Mouse (Mus musculus): Measurements from ENCODE around the gene Olfr1357.
"Not testable (repeated sequence)": the region's sequence is repeated elsewhere in the genome, so short reads cannot be mapped to it uniquely, and the experiment has no call there.

The Olfr1357 gene

DNA sequence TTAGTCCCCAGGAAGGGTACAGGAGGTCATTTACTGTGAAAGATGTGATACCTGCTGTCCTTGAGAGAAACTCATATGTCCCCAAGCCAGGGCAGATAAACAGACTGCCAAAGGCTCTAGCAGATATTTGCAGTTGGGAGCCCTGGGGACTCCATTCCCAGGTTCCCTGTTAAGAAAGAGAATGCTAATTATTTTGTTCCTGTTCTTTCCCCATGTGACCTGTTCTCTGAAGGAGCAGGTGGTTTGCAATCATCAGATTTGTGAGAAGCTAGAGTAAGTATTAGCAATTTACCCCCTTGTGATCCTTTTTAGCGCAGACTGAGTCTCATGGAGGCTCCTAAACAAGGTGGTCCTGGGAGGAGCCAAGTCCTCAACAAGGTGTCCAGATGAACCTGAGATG, at the start of gene Olfr1357:
Gene Olfr1357, minus strand, starts transcription at position 101 of the 400 bp plus-strand sequence.
- no peak for DNase-seq (ENCODE audit: low spot score in 2 of 2)

DNA sequence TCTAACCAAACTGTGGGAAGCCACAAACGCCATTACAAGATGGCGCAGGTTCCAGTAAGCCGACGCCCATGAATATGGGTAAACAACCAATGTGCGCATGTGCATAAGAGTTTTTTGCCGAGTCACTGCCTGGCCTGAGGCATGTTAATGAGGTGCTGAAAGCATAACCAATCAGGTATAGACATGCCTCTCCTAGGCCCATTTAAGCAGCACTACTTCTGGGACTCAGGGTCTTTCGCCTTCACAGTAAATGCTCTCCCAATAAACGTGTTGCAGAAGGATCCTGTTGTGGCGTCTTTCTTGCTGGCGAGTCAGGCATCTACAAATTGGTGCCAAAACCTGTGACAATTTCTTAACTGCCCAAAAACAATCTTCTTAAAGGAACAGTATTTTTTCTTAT, 48.8 kb upstream of the Olfr1357 start:
- DNase-seq (ENCODE audit: low spot score in 2 of 2) = not testable (repeated sequence)

DNA sequence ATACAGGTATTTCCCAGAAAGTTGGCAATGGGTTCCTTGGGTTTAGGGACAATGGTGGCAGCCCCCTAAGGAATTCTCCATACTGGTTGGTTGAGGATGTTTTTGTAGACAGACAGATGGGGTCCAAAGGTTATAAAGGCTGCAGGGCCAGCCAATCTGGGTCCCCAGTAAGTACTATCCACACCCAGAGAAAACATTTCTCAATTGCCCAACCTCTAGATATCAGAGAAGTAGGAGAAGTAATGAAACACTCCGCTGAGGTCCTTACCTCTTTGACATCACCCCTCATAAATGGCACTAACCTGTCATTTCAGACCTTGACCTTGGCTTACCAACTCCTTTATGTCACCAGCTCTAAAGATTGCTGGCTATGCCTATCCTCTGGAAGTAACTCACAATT, 46.7 kb upstream of the Olfr1357 start:
- DNase-seq (ENCODE audit: low spot score in 2 of 2) = no peak

DNA sequence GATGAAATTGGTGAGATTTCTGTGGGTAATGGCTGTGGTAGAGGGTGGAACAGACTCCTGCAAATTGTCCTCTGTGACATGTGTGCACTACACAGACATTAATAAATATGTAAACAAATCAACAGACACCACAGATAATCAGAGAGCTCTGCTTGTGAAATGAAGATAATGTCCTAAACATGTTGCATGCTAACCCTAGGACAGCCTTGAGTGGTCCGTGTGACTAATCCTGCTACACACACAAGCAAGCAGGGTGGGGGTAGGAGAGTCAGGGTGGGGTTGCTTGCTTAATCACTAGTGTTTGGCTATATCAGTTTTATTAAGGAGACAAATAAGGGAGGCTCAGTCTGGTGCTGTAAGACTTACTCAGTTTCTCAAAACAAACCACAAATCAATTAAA, 43.3 kb upstream of the Olfr1357 start:
- DNase-seq (ENCODE audit: low spot score in 2 of 2) = no peak

DNA sequence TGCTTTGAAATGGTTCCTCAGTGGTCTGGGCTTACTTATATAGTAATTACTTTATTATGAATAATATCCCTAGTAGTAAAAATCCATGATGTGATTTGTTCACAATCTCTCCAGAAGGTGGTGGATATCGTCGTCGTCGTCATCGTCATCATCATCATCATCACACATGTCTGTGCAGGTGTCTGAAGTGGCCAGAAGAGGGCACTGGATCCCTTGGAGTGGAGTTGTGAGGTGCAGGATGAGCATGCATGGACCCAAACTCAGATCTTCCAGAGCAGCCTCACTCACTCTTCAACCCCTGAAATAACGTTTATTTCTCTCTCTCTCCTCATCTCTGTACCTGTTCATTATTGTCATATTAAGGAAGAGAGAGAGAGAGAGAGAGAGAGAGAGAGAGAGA, 14.4 kb upstream of the Olfr1357 start:
- DNase-seq (ENCODE audit: low spot score in 2 of 2) = no peak

DNA sequence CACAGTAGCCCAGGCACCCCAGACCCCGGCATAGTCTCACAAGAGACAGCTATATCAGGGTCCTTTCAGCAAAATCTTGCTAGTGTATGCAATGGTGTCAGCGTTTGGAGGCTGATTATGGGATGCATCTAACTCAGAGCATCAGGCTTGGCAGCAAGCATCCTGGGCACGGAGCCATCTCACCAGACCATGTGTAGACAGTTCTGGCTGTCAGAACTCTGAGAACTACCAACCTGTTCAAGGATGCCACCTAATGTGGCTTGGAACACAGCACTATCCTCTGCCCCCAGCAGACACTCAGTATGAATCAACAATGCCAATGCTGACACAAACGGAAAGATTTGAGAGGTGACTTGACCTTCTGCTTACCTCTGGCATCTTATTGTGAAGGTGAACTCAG, 12.3 kb upstream of the Olfr1357 start:
- DNase-seq (ENCODE audit: low spot score in 2 of 2) = no peak

DNA sequence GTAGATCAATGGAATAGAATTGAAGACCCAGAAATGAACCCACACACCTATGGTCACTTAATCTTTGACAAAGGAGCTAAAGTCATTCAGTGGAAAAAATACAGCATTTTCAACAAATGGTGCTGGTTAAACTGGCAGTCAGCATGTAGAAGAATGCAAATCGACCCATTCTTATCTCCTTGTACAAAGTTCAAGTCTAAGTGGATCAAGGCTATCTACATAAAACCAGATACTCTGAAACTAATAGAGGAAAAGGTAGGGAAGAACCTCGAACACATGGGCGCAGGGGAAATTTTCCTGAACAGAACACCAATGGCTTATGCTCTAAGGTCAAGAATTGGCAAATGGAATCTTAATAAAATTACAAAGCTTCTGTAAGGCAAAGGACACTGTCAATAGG, 5.3 kb upstream of the Olfr1357 start:
- DNase-seq (ENCODE audit: low spot score in 2 of 2) = not testable (repeated sequence)

DNA sequence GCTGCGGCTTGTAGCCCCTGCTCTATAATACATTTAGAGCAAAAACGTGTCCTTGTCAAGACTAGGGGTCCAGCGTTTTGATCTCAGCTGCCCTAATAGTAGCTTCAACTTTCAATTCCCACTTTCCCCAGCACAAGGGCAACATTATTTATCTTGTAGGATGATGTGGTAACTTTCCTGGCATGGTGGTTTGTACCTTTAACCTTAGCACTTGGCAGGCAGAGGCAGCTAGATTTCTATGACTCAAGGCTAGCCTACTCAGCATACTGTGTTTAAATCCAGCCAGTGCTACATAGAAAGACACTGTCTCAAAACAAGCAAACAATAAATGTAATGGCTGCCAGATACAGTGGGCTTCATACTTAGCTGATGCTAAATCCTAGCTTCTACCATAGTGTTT, 10.3 kb downstream of the Olfr1357 start:
- DNase-seq (ENCODE audit: low spot score in 2 of 2) = no peak

DNA sequence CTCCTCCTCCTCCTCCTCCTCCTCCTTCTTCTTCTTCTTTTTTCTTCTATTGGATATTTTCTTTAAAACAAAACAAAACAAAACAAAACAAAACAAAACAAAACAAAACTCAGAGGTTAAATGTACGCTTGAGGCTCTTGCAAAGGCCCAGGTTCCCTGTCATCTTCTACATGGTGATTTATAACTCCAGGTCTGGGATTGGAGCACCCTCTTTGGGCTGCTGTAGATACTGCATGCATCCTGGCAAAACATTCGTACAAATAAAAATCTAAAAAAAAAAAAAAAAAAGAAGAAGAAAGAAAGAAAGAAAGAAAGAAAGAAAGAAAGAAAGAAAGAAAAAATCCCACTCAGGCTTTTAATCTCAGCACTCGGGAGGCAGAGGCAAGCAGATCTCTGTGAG, 12.8 kb downstream of the Olfr1357 start:
- DNase-seq (ENCODE audit: low spot score in 2 of 2) = no peak

DNA sequence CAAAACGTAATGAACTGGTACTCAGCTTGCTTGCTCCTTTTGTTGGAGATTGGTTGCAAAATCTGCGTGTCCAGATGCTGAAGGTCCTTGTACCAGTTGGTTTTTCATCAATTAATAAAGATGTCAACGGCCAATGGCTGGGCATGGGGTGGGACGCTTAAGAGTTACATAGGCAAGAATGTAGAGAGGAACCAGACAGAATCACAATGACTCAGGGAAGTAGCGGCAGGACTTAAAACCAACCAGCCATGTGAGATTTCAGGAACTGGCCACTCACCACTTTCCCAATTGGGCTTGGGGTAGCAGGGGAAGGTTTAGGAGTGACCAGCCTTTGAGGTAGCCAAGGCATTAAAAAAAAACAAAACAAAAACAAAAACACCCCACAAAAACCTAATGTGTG, 18.0 kb downstream of the Olfr1357 start:
- no peak for DNase-seq (ENCODE audit: low spot score in 2 of 2)

DNA sequence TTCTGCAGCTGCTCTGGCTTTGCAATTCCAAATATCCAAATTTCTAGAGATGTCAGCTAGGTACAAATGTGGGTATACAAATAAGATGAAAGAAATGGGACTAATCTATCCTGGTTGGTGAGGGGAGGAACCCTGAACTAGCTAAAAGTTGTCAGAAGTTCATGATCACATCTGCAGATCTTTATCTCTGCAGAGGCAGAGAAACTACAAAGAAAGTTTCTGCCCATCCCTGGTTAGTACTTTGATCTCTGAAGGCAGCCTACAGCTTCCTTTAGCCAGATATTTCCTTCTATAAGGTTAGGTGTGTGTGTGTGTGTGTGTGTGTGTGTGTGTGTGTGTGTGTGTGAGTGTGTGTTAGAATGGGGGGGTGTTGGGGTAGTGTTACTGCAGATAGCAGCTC, 23.3 kb downstream of the Olfr1357 start:
- DNase-seq (ENCODE audit: low spot score in 2 of 2) = no peak

DNA sequence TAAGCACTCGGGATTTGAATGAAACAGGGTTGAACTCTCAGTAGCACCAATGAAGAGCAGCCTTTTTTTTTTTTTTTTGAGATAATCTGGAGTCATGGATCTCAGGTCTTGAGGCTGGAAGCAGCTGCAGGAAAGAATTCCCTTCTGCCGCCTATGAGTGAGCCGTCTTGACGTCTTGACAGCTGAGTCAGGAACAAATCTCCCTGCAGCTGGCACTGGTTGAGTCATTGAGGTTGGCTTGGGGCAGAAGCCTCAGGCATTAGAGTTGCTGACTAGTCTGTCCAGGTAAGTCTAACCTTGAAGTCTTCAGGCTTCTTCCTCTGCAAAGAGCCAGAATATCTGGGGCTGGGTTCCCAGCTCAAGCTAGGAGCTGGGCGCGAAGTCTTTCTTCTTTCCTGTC, 23.7 kb downstream of the Olfr1357 start:
- no peak for DNase-seq (ENCODE audit: low spot score in 2 of 2)

DNA sequence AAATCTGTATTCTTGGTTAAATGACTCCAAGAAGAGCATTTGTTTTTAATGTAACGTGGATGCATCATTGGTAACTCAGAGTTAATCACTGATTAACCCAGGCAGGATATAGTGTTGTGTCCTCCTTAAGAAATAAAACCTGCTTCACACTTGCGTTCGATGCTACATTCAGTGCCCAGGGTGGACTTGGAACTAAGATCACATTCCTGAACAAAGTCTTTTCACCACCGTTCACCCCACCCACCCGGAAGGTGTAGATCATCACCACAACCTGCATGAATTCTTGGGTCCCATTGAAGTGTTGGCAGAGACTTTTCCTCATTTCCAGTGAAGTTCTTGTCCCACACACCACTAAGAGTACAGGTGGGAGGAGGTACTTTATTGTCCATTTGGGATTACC, 24.1 kb downstream of the Olfr1357 start:
- no peak for DNase-seq (ENCODE audit: low spot score in 2 of 2)

DNA sequence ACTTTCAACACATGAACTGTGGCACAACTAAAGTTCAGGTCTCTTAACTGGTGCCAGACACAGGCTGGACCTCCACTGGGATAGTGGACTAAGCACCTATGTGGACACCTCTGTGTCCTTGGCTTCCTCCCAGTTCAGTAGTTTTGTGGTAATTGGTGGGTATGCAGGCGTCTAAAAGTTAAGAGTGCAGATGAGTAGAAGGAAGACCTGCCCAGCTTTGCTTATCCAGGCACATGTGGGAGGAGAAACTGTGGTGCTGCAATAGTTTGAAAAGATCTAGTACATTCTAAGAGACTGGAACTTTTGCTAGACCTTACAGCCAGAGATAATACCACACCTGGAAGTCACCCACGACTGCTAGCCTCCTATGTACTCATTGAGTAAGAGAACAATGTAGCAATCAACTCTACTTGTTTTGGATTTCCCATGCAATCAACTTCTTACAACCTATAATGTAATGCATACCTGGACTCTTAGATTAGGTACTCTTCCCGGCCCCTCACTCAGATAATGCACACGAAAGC, 25.0 kb downstream of the Olfr1357 start:
- no peak for DNase-seq (ENCODE audit: low spot score in 2 of 2)

DNA sequence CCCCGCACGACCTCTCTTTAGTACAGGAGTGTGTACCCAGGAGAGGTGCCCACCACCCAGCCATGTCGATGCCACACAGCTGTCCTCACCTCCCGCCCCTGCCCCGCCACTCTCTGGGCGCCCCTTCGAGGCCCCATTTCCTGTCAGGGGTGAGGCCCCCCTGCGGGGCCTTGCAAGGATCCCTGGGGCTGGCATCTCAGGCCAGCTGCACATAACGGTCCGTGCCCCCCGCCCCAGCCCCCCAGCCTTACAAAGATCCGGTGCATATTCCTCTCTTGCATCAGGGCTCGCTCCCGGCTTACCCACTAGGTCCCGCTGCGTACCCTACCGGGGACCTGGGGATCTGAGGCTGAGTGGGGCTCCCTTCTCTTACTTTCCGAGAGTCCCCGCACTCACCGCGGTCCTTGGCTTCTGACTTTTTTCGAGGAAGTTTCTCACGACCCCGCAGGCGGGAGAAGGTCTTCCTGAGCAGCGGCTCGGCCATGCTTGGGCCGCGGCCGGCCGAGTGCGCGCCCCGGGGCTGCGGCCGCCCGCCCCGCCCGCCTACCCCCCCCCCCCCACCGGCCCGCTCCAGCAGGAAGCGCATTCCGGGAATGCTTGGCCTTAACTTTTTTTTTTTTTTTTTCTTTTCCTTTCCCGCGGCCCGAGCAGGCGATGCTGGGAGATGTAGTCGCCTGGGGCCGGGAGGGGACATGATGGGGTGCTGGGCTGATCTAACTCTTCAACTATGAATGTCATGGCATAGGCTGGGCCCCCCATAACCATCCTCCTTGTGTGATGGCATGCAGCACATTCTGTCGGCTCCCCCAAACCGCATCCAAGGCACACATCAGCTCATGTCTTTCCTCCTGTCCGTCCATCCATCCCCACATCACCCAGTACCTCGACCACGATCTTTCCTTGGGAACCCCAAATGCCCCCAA, 26.2 kb downstream of the Olfr1357 start, which contains the start of gene Syde1:
Gene Syde1, minus strand, starts transcription at position 559 of the 923 bp plus-strand sequence.
- peak; percentile 61 to 69 for DNase-seq (ENCODE audit: low spot score in 2 of 2)

DNA sequence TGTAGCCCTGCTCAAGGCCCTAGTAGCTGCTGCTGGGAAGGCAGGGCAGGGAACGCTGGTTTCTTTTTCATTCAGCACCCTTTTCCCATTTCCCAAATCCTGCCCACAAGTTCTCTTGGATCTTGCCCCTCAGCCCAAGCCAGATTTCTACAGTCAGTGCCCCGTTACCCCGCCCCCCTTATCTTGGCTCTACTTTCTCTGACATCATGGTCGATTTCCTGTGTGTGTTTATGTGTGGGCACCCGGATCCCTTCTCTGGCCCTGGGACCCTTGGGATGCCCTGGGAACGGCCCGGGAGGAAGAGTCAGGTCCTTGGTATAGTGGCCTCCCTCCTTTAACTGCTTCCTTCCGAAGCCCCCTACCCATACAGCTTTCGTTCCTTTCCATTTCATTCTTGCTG, 27.1 kb downstream of the Olfr1357 start:
- peak; percentile 48 to 51 for DNase-seq (ENCODE audit: low spot score in 2 of 2)

DNA sequence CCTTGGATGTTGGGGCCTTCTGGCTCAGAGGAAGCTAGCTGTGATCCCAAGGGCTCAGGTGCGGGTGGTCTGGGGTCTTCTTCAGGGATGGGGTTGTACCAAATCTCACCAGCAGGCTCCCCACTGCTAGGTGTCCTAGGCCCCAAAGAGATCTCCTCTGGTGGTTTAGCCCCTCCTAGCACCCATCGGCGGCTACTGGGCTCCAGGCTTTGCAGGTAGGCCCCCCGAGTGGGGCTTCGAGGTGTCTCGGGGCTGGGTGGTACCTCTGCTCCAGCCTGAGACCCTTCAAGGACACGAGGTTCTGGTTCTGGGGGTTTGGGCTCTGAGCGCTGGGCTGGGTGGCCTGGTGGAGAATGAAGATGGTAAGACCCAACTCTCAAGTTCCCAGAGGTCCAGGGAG, 28.0 kb downstream of the Olfr1357 start:
- DNase-seq (ENCODE audit: low spot score in 2 of 2) = no peak

DNA sequence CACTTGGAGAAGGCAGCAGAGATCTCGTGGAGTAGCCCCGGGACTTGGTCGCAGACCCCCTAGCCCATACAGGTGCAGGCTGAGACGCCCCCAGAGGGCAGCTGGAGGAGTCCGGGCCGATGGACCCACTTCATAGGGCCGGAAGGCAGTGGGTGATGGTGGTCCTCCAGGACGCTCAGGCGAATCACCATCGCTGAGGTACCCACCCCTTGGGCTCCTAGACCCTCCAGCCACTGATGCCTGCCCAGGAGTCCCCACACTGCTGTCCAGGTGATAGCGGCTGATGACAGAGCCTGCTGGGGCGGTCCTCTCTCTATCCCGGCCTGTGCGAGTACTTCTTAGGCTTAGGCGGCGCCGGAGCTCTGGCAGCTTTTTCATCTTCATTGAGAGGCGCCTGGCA, 28.6 kb downstream of the Olfr1357 start:
- DNase-seq (ENCODE audit: low spot score in 2 of 2) = no peak

DNA sequence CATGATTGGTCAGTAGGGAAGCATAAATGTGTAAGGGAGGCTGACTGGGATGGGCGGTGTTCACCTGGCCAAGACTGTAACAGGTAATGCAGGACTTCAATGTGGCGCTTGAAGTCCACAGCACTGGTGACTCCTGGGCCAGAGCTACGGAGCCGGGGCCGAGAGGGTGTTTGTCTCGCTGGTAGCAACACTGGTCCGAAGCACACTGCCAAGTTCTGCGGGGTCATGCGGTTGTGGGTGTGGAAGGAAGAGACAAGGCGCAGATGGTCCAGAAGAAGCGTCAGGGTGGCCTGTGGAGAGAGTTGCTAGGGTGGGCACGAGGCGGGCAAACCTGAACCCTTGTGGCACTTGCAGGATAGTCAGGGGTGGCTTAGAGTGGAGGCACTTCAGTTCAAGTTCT, 31.8 kb downstream of the Olfr1357 start:
- no peak for DNase-seq (ENCODE audit: low spot score in 2 of 2)

DNA sequence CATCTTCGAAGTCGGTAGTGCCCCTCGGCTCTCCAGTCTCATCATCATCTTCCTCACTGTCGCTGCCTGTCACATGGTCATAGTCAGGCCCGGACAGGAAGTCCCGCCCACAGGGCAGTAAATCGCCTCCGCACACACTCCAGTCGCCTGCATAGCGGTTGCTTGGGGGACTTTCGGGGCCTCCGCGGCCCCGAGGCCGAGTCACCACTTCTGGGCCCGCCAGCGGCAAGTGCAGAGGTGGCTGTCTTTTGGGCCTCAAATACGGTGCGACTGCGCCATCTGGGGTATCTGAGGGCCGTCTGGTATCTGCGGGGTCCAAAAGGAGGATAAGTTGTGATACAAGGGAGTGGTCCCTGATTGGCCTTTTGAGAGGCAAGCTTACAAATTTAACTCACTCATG, 32.3 kb downstream of the Olfr1357 start:
- DNase-seq (ENCODE audit: low spot score in 2 of 2) = no peak

DNA sequence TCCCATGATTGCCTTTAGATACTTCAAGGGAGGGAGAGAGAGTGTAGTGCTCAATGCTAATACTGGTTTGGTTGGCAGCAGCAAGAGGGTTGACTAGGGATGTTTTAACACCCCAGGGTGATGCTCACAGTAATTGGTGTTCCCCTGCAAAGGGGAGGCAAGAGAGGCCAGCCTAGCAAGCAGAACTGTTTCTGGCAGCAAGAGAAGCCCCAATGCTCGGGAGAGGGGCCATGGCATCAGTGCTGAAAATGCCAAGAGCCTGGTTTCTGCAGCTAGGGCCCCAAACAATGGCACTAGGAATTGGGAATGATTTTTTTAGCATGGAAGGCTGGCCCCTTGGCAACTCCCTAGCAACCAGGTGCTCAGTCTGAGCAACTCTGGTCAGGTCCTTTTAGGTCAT, 32.9 kb downstream of the Olfr1357 start:
- DNase-seq (ENCODE audit: low spot score in 2 of 2) = no peak

DNA sequence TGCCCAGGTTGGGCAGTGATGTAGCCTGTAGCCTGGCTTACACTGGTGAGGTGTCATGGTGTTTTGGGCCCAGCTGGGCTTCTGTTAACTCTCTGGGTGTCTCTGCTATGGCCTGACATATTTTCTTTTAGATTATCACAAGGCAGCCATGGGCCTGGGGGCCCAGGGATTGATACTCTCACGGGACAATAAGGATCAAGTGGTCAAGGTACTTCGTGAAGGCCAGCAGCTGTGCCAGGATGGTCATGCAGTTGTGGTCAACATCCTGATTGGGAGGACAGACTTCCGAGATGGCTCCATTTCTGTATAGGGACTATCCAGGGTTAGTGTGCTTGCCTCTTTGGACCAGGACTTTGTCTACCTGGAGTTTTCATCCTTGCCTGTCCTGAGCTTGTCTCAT, 33.9 kb downstream of the Olfr1357 start:
- no peak for DNase-seq (ENCODE audit: low spot score in 2 of 2)

DNA sequence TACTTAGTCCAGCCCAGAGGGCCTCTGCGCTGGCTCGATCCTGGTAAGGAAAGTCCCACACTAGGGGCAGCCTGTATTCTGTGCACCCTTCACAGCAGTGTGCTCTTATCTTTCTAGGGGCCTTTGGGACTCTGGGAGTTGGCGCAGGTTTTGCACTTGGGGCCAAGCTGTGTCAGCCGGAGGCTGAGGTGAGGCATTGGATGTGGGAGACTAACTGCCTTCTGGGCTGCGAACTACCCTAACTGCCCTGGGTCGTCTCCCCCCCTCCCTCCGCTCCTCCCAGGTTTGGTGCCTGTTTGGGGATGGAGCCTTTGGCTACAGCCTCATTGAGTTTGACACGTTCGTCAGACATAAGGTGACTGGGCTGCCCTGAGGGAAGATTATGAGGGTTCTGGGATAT, 34.5 kb downstream of the Olfr1357 start:
- DNase-seq (ENCODE audit: low spot score in 2 of 2) = no peak
